Mouse (Mus musculus) kidney, postnatal 0 days (tissue): Measurements from ENCODE around the gene Pbrm1. TPM values are rescaled to one million over a fixed set of nuclear protein-coding genes. Genes with fewer than 3 reads are reported as not detected.

Experiments
- ATAC-seq: fragments of 200-750 bp; cut with Nextera tagmentation; replicated peaks from 2 replicates; pipeline ENCODE4 v1.8.0; 2017; ENCODE audit warnings: low read depth, moderate number of reproducible peaks, moderate TSS enrichment, moderate library complexity; ENCODE audit not compliant: low FRiP score
- DNase-seq: peaks from one replicate; pipeline ENCODE4 v3.0.0-alpha.2; 2016; ENCODE audit warnings: low spot score
- H3K27ac ChIP-seq: fragments of 300-500 bp; sonication (generic); 2 replicates; pipeline ENCODE4 v1.5.1; 2014; ENCODE audit warnings: mild to moderate bottlenecking
- H3K27me3 ChIP-seq: fragments of 300-500 bp; sonication (generic); 2 replicates; pipeline ENCODE4 v1.6.1; 2014; ENCODE audit warnings: low read length, mixed read lengths; ENCODE audit not compliant: insufficient read depth
- H3K36me3 ChIP-seq: fragments of 300-500 bp; sonication (generic); 2 replicates; pipeline ENCODE4 v1.6.1; 2014; ENCODE audit warnings: low read length, mixed read lengths; ENCODE audit not compliant: insufficient read depth
- H3K4me1 ChIP-seq: fragments of 300-500 bp; sonication (generic); replicated peaks from 2 replicates; pipeline ENCODE4 v1.6.1; 2014; ENCODE audit warnings: antibody characterized with exemption, low read length, mixed read lengths; ENCODE audit not compliant: insufficient read depth
- H3K4me2 ChIP-seq: fragments of 300-500 bp; sonication (generic); 2 replicates; pipeline ENCODE4 v1.6.1; 2014; ENCODE audit warnings: mild to moderate bottlenecking, low read length, moderate library complexity, mixed read lengths
- H3K4me3 ChIP-seq: fragments of 300-500 bp; sonication (generic); replicated peaks from 2 replicates; pipeline ENCODE4 v1.5.1; 2014; ENCODE audit warnings: low read depth, low read length
- H3K9ac ChIP-seq: fragments of 300-500 bp; sonication (generic); 2 replicates; pipeline ENCODE4 v1.6.1; 2014; ENCODE audit warnings: low read depth, low read length
- H3K9me3 ChIP-seq: fragments of 300-500 bp; sonication (generic); replicated peaks from 2 replicates; pipeline ENCODE4 v1.6.1; 2016; ENCODE audit warnings: low read length, inconsistent platforms, mixed read lengths
- CTCF ChIP-seq: IDR thresholded peaks from 2 replicates; pipeline ENCODE4 v1.5.1; 2016; ENCODE audit warnings: antibody characterized with exemption, low read depth, mild to moderate bottlenecking, moderate library complexity
- WGBS: fragments of 180-500 bp; shearing (Covaris S2); extraction: QIAGEN DNeasy Blood & Tissue Kit; methylation state at CpG from one replicate; pipeline ENCODE4 v1.1.7; 2014; 5-methylcytosine and 5-hydroxymethylcytosine counted together
- polyA plus RNA-seq: library from polyadenylated mRNA; unstranded; fragments of >200 nt; fragmentation: Nextera tagmentation; extraction: Ambion mirVana; gene quantifications from 2 replicates; pipeline ENCODE4 v1.2.1, GENCODE M21; 2015

Pbrm1 gene
- polyA plus RNA-seq, 1 experiment from 2014 or later: 67.3 TPM

GRCm38 (mm10) chr14:31165991-31166630, 147.2 kb downstream of the Pbrm1 start:
- peak overlapping the region; percentile 40 for H3K4me2 ChIP-seq
- peak overlapping the region; percentile 44; the same call in 1 of the 2 replicates for H3K27ac ChIP-seq
- H3K36me3 ChIP-seq: peaks cover 4% of the 10 kb centered on the region
- no peak overlapping the region for H3K9ac ChIP-seq
- WGBS: 25% methylated on average over 10 of the region's 10 CpGs
- TF ChIP-seq CTCF: no peak
- H3K4me1 ChIP-seq: peaks cover 13% of the 10 kb centered on the region; the same call in 1 of the 2 replicates
- ATAC-seq: peak; percentile 26; the same call in 1 of the 2 replicates
- DNase-seq: peak; percentile 56
- H3K9me3 ChIP-seq: no peaks in the 10 kb centered on the region
- H3K27me3 ChIP-seq: no peaks in the 10 kb centered on the region
- H3K4me3 ChIP-seq: no peak overlapping the region

GRCm38 (mm10) chr14:31166827-31167226, 147.9 kb downstream of the Pbrm1 start:
- H3K9me3 ChIP-seq: no peaks in the 10 kb centered on the region
- H3K27ac ChIP-seq: peak overlapping the region; percentile 44; the same call in 1 of the 2 replicates
- H3K9ac ChIP-seq: peak overlapping the region; percentile 10; the same call in 1 of the 2 replicates
- DNase-seq (no peak), ATAC-seq (no peak)
- no peaks in the 10 kb centered on the region for H3K27me3 ChIP-seq
- peak overlapping the region; percentile 26 for H3K4me3 ChIP-seq
- peak overlapping the region; percentile 40 for H3K4me2 ChIP-seq
- 33% methylated on average over 9 of the region's 9 CpGs for WGBS
- peaks cover 13% of the 10 kb centered on the region; the same call in 1 of the 2 replicates for H3K4me1 ChIP-seq
- H3K36me3 ChIP-seq: peaks cover 11% of the 10 kb centered on the region
- no peak for TF ChIP-seq CTCF

GRCm38 (mm10) chr14:31168425-31168824, 149.5 kb downstream of the Pbrm1 start, which contains the start of gene Stab1:
Gene Stab1 (minus strand): TSS chr14:31168641.
- peak within 1 kb of the TSS; percentile 14; the same call in 1 of the 2 replicates for H3K9ac ChIP-seq
- H3K27ac ChIP-seq: peak within 1 kb of the TSS; percentile 62
- ATAC-seq (no peak), DNase-seq (peak; percentile 62)
- no peaks in the 10 kb centered on the region for H3K9me3 ChIP-seq
- H3K36me3 ChIP-seq: peaks cover 27% of the 10 kb centered on the region
- TF ChIP-seq CTCF: no peak
- H3K4me3 ChIP-seq: peak within 1 kb of the TSS; percentile 26
- peak within 1 kb of the TSS; percentile 40 for H3K4me2 ChIP-seq
- 18% methylated on average over 10 of the region's 10 CpGs for WGBS
- H3K27me3 ChIP-seq: no peaks in the 10 kb centered on the region
- H3K4me1 ChIP-seq: peaks cover 13% of the 10 kb centered on the region; the same call in 1 of the 2 replicates

- Histone ChIP-seq H3K4me2 (no peak overlapping the region), H3K27me3 (no peaks in the 10 kb centered on the region), H3K9ac (no peak overlapping the region), H3K4me3 (no peak overlapping the region), H3K27ac (no peak overlapping the region), H3K36me3 (peaks cover 38% of the 10 kb centered on the region), H3K4me1 (peaks cover 13% of the 10 kb centered on the region; the same call in 1 of the 2 replicates), H3K9me3 (no peaks in the 10 kb centered on the region)
- DNase-seq (no peak), ATAC-seq (no peak)
- 72% methylated on average over 6 of the region's 6 CpGs for WGBS
- no peak for TF ChIP-seq CTCF
Measured at GRCm38 (mm10) chr14:31169508-31169907, 150.6 kb downstream of the Pbrm1 start.

- TF ChIP-seq CTCF: no peak
- no peak overlapping the region for H3K27ac ChIP-seq
- no peaks in the 10 kb centered on the region for H3K27me3 ChIP-seq
- no peak overlapping the region for H3K4me2 ChIP-seq
- H3K9me3 ChIP-seq: no peaks in the 10 kb centered on the region
- no peak for ATAC-seq
- H3K4me1 ChIP-seq: peaks cover 11% of the 10 kb centered on the region; the same call in 1 of the 2 replicates
- no peak overlapping the region for H3K4me3 ChIP-seq
- no peak overlapping the region for H3K9ac ChIP-seq
- peaks cover 52% of the 10 kb centered on the region for H3K36me3 ChIP-seq
- DNase-seq: no peak
- WGBS: 81% methylated on average over 13 of the region's 13 CpGs
Measured at GRCm38 (mm10) chr14:31170963-31171362, 152.0 kb downstream of the Pbrm1 start.

Other genes with a start within 250 kb of the Pbrm1 start
- 22.6 and 23.4 TPM in 2 replicates for gene Tmem110, start 193.5 kb upstream of the Pbrm1 start, polyA plus RNA-seq
- gene Mustn1, start 139.9 kb upstream of the Pbrm1 start, polyA plus RNA-seq: 6.6 and 8.1 TPM in 2 replicates
- gene Itih4, start 132.7 kb upstream of the Pbrm1 start, polyA plus RNA-seq: 0.17 and 0.26 TPM in 2 replicates
- 0.53 and 0.75 TPM in 2 replicates for gene Itih3, start 95.4 kb upstream of the Pbrm1 start, polyA plus RNA-seq
- gene Itih1, start 75.8 kb upstream of the Pbrm1 start, polyA plus RNA-seq: 0.34 and 0.41 TPM in 2 replicates
- 8.7 and 10.5 TPM in 2 replicates for gene Nek4, start 67.8 kb upstream of the Pbrm1 start, polyA plus RNA-seq
- 63.2 and 64.3 TPM in 2 replicates for gene Glt8d1, start 17.7 kb upstream of the Pbrm1 start, polyA plus RNA-seq
- gene Spcs1, start 17.5 kb upstream of the Pbrm1 start, polyA plus RNA-seq: 541 and 596 TPM in 2 replicates
- gene Gnl3, start within 50 bp of the Pbrm1 start, polyA plus RNA-seq: 96.3 and 99.5 TPM in 2 replicates
- 210 and 212 TPM in 2 replicates for gene Smim4, start 109.8 kb downstream of the Pbrm1 start, polyA plus RNA-seq
- gene Nt5dc2, start 111.9 kb downstream of the Pbrm1 start, polyA plus RNA-seq: 201 and 204 TPM in 2 replicates
- 26.4 and 27.8 TPM in 2 replicates for gene Stab1, start 149.5 kb downstream of the Pbrm1 start, polyA plus RNA-seq
- gene Tnnc1, start 189.2 kb downstream of the Pbrm1 start, polyA plus RNA-seq: 0.79 and 0.95 TPM in 2 replicates
- gene Nisch, start 197.8 kb downstream of the Pbrm1 start, polyA plus RNA-seq: 197 and 214 TPM in 2 replicates
- 6.5 and 7.8 TPM in 2 replicates for gene Sema3g, start 198.7 kb downstream of the Pbrm1 start, polyA plus RNA-seq
- gene Phf7, start 232.2 kb downstream of the Pbrm1 start, polyA plus RNA-seq: 16.8 and 18.1 TPM in 2 replicates
- 57.8 and 63.4 TPM in 2 replicates for gene Bap1, start 232.3 kb downstream of the Pbrm1 start, polyA plus RNA-seq